Mouse (Mus musculus) thymus, adult 2 months (tissue): ENCODE results near the gene Rrp9. TPM values are rescaled to one million over a fixed set of nuclear protein-coding genes. Genes with fewer than 3 reads are reported as not detected.

Source experiments
- DNase-seq: peaks from one replicate; pipeline ENCODE4 v3.0.0; 2021
- H3K27ac ChIP-seq: fragments of 200-500 bp; 2 replicates; pipeline ENCODE4 v1.5.1; 2012; ENCODE audit warnings: low read length, control low read depth; ENCODE audit not compliant: control insufficient read depth, insufficient read depth
- H3K27me3 ChIP-seq: fragments of 200-500 bp; 2 replicates; pipeline ENCODE4 v1.6.1; 2012; ENCODE audit warnings: mild to moderate bottlenecking, low read length, moderate library complexity, mixed read lengths; ENCODE audit not compliant: control insufficient read depth, insufficient read depth
- H3K36me3 ChIP-seq: fragments of 200-500 bp; 2 replicates; pipeline ENCODE4 v1.6.1; 2012; ENCODE audit warnings: mild to moderate bottlenecking, low read length, moderate library complexity; ENCODE audit not compliant: control insufficient read depth, insufficient read depth
- H3K4me1 ChIP-seq: fragments of 200-500 bp; replicated peaks from 2 replicates; pipeline ENCODE4 v1.6.1; 2012; ENCODE audit warnings: low read length; ENCODE audit not compliant: control insufficient read depth, insufficient read depth
- H3K4me3 ChIP-seq: fragments of 200-500 bp; 2 replicates; pipeline ENCODE4 v1.5.1; 2012; ENCODE audit warnings: mild to moderate bottlenecking, low read length, control low read depth, moderate library complexity; ENCODE audit not compliant: control insufficient read depth, insufficient read depth
- CTCF ChIP-seq: fragments of 200-500 bp; IDR thresholded peaks from 2 replicates; pipeline ENCODE4 v1.5.1; 2012; ENCODE audit warnings: mild to moderate bottlenecking, control low read depth, low read length, moderate library complexity, borderline replicate concordance; ENCODE audit not compliant: control insufficient read depth, poor library complexity, insufficient read depth; ENCODE audit errors: extremely low read depth
- POLR2A ChIP-seq: fragments of 200-500 bp; IDR thresholded peaks from 2 replicates; pipeline ENCODE4 v1.6.1; 2012; ENCODE audit warnings: mild to moderate bottlenecking, low read length, control low read depth, moderate library complexity; ENCODE audit not compliant: control insufficient read depth, poor library complexity, insufficient read depth; ENCODE audit errors: extremely low read depth
- WGBS: fragments of 180-500 bp; shearing (Covaris S2); methylation state at CpG from one replicate; pipeline ENCODE4 v1.1.7; 2018; 5-methylcytosine and 5-hydroxymethylcytosine counted together
- polyA plus RNA-seq: library from polyadenylated mRNA; depleted of rRNA; stranded (reverse); fragments of >200 nt; gene quantifications from 2 replicates; pipeline ENCODE4 v1.2.3, GENCODE M21; 2012

Rrp9 gene
- polyA plus RNA-seq, 1 experiment = 58.8 TPM

DNA sequence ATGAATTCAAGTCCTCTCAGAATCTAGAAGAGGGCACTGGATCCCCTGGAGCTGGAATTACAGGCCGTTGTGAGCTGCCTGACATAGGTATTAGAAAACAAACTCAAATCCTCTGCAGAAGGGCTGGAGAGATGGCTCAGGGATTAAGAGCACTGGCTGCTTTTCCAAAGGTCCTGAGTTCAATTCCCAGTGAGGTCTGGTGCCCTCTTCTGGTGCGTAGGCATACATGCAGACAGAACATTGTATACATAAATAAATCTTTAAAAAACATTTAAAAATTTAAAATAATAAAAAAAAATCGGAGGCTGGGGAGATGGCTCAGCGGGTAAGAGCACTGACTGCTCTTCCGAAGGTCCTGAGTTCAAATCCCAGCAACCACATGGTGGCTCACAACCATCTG is 33.1 kb upstream of the Rrp9 start:
- Histone ChIP-seq H3K4me1 (peaks cover 24% of the 10 kb centered on the region), H3K27ac (no peak overlapping the region), H3K27me3 (no peaks in the 10 kb centered on the region), H3K4me3 (no peak overlapping the region), H3K36me3 (no peaks in the 10 kb centered on the region)
- DNase-seq = no peak
- 95% methylated on average over 5 of the region's 5 CpGs for WGBS
- TF ChIP-seq CTCF (no peak), POLR2A (no peak)

- Histone ChIP-seq H3K36me3 (no peaks in the 10 kb centered on the region), H3K27me3 (no peaks in the 10 kb centered on the region), H3K4me3 (no peak overlapping the region), H3K27ac (no peak overlapping the region), H3K4me1 (peaks cover 25% of the 10 kb centered on the region)
- no peak for TF ChIP-seq POLR2A
- no peak for TF ChIP-seq CTCF
- no peak for DNase-seq
- 90% methylated on average over 4 of the region's 4 CpGs for WGBS
Measured at GRCm38 (mm10) chr9:106444836-106445235, 30.9 kb upstream of the Rrp9 start.

DNA sequence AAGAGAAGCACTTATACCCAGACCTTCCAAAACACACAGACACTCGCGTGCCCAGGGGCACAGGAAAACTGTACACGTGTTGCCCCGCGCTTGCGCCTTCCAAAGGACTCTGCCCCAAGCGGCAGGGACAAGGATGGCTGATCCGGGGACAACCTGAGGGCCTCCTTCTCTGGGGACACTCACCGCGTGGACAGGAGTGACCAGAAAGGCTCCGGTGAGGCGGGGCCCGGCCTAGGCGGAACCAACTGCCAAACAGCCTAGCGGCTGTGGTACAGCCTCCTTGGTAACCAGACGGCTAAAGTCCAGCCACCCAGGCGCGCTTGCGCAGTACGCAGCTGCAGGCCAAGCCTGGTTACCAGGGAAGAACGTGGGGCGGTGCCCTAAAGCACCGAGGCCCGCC is 28.4 kb upstream of the Rrp9 start, which contains the start of the genes Abhd14b and Abhd14a:
Abhd14b (plus strand) TSS at position 112 of the 400 bp plus-strand sequence.
Abhd14a (minus strand) TSS at position 331 of the 400 bp plus-strand sequence.
- WGBS = under 1% methylated on average over 24 of the region's 24 CpGs
- peak; percentile 84 for TF ChIP-seq CTCF
- no peak for TF ChIP-seq POLR2A
- Histone ChIP-seq H3K4me3 (peak within 1 kb of the TSS; percentile 54), H3K36me3 (no peaks in the 10 kb centered on the region), H3K27ac (no peak within 1 kb of the TSS; the same call in 1 of the 2 replicates), H3K4me1 (peaks cover 25% of the 10 kb centered on the region), H3K27me3 (no peaks in the 10 kb centered on the region)
- peak; percentile 75 for DNase-seq

- TF ChIP-seq CTCF = no peak
- no peak for TF ChIP-seq POLR2A
Measured at GRCm38 (mm10) chr9:106447951-106448350, 27.8 kb upstream of the Rrp9 start.

DNA sequence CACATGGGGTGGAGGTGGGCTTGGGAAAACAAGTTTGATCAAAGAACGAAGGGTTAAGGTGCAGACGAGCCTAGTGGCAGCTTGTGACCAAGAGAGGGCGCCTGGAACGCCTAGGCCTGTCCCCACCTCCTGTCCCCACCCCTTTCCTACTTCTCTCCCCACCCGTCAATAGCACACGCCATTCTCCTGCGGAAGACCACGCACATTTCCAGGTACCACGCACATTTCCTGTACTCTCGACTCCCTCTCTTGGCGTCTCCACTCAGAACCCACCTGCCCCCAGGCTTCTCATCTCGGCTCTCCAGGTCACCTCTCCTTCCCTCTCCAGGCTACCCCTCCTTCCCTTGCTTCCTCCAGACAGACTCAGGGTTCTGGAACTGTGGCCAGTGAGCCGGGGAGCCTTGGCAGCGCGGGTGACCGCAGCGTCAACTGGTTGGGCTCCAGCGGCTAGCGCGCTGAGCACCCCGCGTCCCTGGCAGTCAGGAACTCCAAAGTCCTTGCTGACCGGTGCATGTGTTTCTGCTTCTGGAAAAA is 27.2 kb upstream of the Rrp9 start:
- TF ChIP-seq POLR2A = no peak
- TF ChIP-seq CTCF = 0 out of 2 replicates have a peak, but pooled peaks have one; percentile 13
- WGBS = 1% methylated on average over 23 of the region's 23 CpGs
- Histone ChIP-seq H3K4me1 (peaks cover 27% of the 10 kb centered on the region), H3K27me3 (no peaks in the 10 kb centered on the region), H3K27ac (no peak overlapping the region), H3K36me3 (no peaks in the 10 kb centered on the region), H3K4me3 (peak overlapping the region; percentile 54)
- DNase-seq = peak; percentile 63

More at GRCm38 (mm10) chr9:106447951-106448350, 27.8 kb upstream of the Rrp9 start:
- Histone ChIP-seq H3K4me1 (peaks cover 25% of the 10 kb centered on the region), H3K36me3 (no peaks in the 10 kb centered on the region), H3K4me3 (no peak overlapping the region), H3K27ac (no peak overlapping the region; the same call in 1 of the 2 replicates), H3K27me3 (no peaks in the 10 kb centered on the region)
- no peak for DNase-seq
- 35% methylated on average over 9 of the region's 9 CpGs for WGBS

DNA sequence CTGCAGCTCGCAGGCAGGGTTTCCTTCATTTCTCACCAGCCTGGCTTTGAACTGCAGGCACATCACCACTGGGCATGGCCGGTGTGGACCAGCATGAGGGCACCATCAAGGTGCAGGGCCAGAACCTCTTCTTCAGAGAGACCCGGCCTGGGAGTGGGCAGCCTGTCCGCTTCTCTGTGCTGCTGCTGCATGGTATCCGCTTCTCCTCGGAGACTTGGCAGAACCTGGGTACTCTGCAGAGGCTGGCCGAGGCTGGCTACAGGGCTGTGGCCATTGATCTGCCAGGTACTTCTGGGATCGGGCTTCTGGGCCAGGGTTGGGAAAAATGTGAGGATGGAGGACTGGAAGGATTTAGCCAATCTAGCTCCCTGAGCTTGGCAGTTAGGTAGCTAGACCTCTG is 25.8 kb upstream of the Rrp9 start:
- DNase-seq = no peak
- 97% methylated on average over 8 of the region's 8 CpGs for WGBS
- H3K27ac ChIP-seq = no peak overlapping the region
- H3K36me3 ChIP-seq = no peaks in the 10 kb centered on the region
- no peak for TF ChIP-seq POLR2A
- TF ChIP-seq CTCF = no peak
- peaks cover 34% of the 10 kb centered on the region for H3K4me1 ChIP-seq
- H3K27me3 ChIP-seq = no peaks in the 10 kb centered on the region
- no peak overlapping the region for H3K4me3 ChIP-seq

DNA sequence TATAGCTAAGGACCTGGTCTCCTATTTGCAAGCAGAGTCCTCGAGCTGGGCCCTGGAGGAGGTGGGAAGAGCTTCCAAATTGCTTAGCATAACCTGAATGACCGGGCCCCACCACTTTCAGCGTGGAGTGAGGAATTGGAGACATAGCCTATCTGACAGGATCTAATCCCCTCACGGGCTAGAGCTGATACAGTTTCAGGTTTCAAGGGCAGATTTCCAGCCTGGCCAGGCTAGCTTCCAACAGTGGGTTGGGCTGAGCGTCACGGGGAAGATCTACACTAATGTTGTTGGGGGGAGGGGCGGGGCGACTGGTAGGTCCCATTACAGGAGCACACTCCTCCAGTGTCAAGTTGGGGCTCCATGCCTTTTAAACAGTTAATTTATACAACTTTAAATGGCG is 25.1 kb upstream of the Rrp9 start:
- no peaks in the 10 kb centered on the region for H3K36me3 ChIP-seq
- no peak for DNase-seq
- no peak overlapping the region for H3K4me3 ChIP-seq
- TF ChIP-seq POLR2A = no peak
- TF ChIP-seq CTCF = no peak
- 87% methylated on average over 9 of the region's 9 CpGs for WGBS
- H3K4me1 ChIP-seq = peaks cover 34% of the 10 kb centered on the region
- no peak overlapping the region for H3K27ac ChIP-seq
- no peaks in the 10 kb centered on the region for H3K27me3 ChIP-seq
